Mouse (Mus musculus) gastrocnemius, postnatal 14 days (tissue): ENCODE measurements around the gene Mmp10. TPM values are rescaled to one million over a fixed set of nuclear protein-coding genes. Genes with fewer than 3 reads are reported as not detected.

Experiments
- total RNA-seq, 2 experiments: library from RNA; stranded (reverse); gene quantifications; 2 replicates each; pipeline ENCODE4 v1.2.3; 2021

Gene Mmp10
- total RNA-seq, 2 experiments from 2014 or later = not detected

Other genes with a start within 250 kb of the Mmp10 start
- not detected for gene Mmp13, start 229.8 kb upstream of the Mmp10 start, total RNA-seq
- not detected for gene Mmp12, start 158.0 kb upstream of the Mmp10 start, total RNA-seq
- not detected for gene Mmp1b, start 114.3 kb upstream of the Mmp10 start, total RNA-seq
- under 1 TPM in 1 of 2 experiments, not detected in 1; 0.14 TPM for gene Mmp3, start 56.5 kb upstream of the Mmp10 start, total RNA-seq
- not detected for gene Mmp8, start 56.1 kb downstream of the Mmp10 start, total RNA-seq
- gene Mmp27, start 69.0 kb downstream of the Mmp10 start, total RNA-seq = under 1 TPM; 0.18 to 0.23 TPM
- not detected for gene Mmp20, start 125.9 kb downstream of the Mmp10 start, total RNA-seq
- not detected for gene Mmp7, start 189.7 kb downstream of the Mmp10 start, total RNA-seq